Mouse (Mus musculus): ENCODE data around the gene Ms4a18.

DNA sequence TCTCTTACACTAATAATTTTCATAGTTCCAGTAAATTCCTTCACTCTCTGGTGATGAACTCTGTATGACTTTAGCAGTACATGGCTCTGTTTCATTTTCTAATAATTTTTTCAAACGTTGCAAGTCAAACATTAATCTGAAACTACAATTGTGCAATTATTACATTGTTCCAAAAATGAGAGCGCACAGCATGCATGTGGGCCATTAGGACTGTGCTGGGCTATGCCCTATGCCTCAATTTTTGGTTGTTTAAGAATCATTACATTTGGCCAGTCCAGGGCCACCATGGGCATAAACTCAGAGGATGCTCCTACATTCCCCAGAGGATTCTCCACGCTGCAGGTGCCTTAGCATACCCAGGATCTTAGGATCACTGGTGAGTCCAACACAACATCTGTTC, 35.4 kb upstream of the Ms4a18 start:
- TF ChIP-seq CTCF (IDR thresholded peaks at IDR 0.05; ENCODE audit: low read depth) (no peak), EP300 (IDR thresholded peaks at IDR 0.05; ENCODE audit: low read depth) (no peak)
